Mouse (Mus musculus) embryonic facial prominence, embryonic 11.5 days (tissue): ENCODE data around the gene Ascc2. TPM values are rescaled to one million over a fixed set of nuclear protein-coding genes. Genes with fewer than 3 reads are reported as not detected.
"Not testable (repeated sequence)": the region's sequence is repeated elsewhere in the genome, so short reads cannot be mapped to it uniquely, and the experiment has no call there.

Experiments used
- ATAC-seq: fragments of 200-750 bp; cut with Nextera tagmentation; replicated peaks from 2 replicates; pipeline ENCODE4 v1.8.0; 2017; ENCODE audit warnings: low read depth; ENCODE audit not compliant: insufficient number of reproducible peaks, low FRiP score, low TSS enrichment
- DNase-seq: peaks from one replicate; pipeline ENCODE4 v3.0.0-alpha.2; 2015; ENCODE audit warnings: low spot score
- H3K27ac ChIP-seq: fragments of 300-500 bp; sonication (generic); replicated peaks from 2 replicates; pipeline ENCODE4 v1.5.1; 2014; ENCODE audit warnings: mild to moderate bottlenecking, low read depth, low read length, control low read depth
- H3K27me3 ChIP-seq: fragments of 300-500 bp; sonication (generic); 2 replicates; pipeline ENCODE4 v1.6.1; 2014; ENCODE audit warnings: mild to moderate bottlenecking, low read length, moderate library complexity, mixed read lengths; ENCODE audit not compliant: control insufficient read depth, insufficient read depth
- H3K36me3 ChIP-seq: fragments of 300-500 bp; sonication (generic); replicated peaks from 2 replicates; pipeline ENCODE4 v1.6.1; 2014; ENCODE audit warnings: low read depth, mild to moderate bottlenecking, low read length, moderate library complexity, mixed read lengths; ENCODE audit not compliant: control insufficient read depth, insufficient read depth
- H3K4me1 ChIP-seq: fragments of 300-500 bp; sonication (generic); 2 replicates; pipeline ENCODE4 v1.6.1; 2014; ENCODE audit warnings: low read length, mixed read lengths; ENCODE audit not compliant: control insufficient read depth, insufficient read depth
- H3K4me2 ChIP-seq: fragments of 300-500 bp; sonication (generic); 2 replicates; pipeline ENCODE4 v1.6.1; 2014; ENCODE audit warnings: low read depth, mild to moderate bottlenecking, control low read depth, low read length, moderate library complexity
- H3K4me3 ChIP-seq: fragments of 300-500 bp; sonication (generic); 2 replicates; pipeline ENCODE4 v1.5.1; 2014; ENCODE audit warnings: low read depth, low read length, control low read depth
- H3K9ac ChIP-seq: fragments of 300-500 bp; sonication (generic); replicated peaks from 2 replicates; pipeline ENCODE4 v1.6.1; 2014; ENCODE audit warnings: mild to moderate bottlenecking, control low read depth, low read length
- H3K9me3 ChIP-seq: fragments of 300-500 bp; sonication (generic); replicated peaks from 2 replicates; pipeline ENCODE4 v1.6.1; 2016; ENCODE audit warnings: mild to moderate bottlenecking, low read length, inconsistent platforms, mixed read lengths; ENCODE audit not compliant: control insufficient read depth
- WGBS: fragments of 180-500 bp; shearing (Covaris S2); extraction: QIAGEN DNeasy Blood & Tissue Kit; methylation state at CpG from one replicate; pipeline ENCODE4 v1.1.7; 2014; 5-methylcytosine and 5-hydroxymethylcytosine counted together
- polyA plus RNA-seq: library from polyadenylated mRNA; unstranded; fragments of >200 nt; fragmentation: Nextera tagmentation; extraction: Ambion mirVana; gene quantifications from 2 replicates; pipeline ENCODE4 v1.2.1, GENCODE M21; 2014

The Ascc2 gene
- polyA plus RNA-seq, 1 experiment from 2014 or later = 37.0 TPM

GRCm38 (mm10) chr11:4636782-4637342, 685 bp upstream of the Ascc2 start:
- H3K9me3 ChIP-seq = no peaks in the 10 kb centered on the region
- no peak overlapping the region for H3K4me3 ChIP-seq
- ATAC-seq (no peak), DNase-seq (no peak)
- H3K27me3 ChIP-seq = no peaks in the 10 kb centered on the region
- WGBS = 54% methylated on average over 5 of the region's 5 CpGs
- H3K27ac ChIP-seq = no peak overlapping the region
- H3K9ac ChIP-seq = no peak overlapping the region
- no peaks in the 10 kb centered on the region for H3K4me1 ChIP-seq
- peak overlapping the region; percentile 54; the same call in 1 of the 2 replicates for H3K4me2 ChIP-seq
- no peaks in the 10 kb centered on the region for H3K36me3 ChIP-seq

DNA sequence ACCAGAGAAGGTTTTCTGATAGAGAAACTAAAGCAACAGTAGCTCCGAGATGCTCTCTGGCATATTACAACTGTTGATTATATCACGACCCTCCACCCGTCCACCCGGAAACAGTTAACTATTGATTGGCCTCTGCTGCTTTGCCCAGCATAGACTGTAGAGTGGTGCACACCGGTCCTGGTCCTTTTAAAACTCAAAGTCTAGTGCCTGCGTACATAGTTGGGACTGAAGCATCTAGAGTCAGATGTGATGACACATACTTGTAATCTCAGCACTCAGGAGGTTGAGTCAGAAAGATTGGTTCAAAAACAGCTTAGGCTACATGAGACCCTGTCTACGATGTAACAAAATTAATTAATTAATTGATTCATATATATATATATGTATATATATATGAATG, 714 bp downstream of the Ascc2 start:
- Histone ChIP-seq H3K4me1 (no peaks in the 10 kb centered on the region), H3K4me2 (peak overlapping the region; percentile 54), H3K9me3 (no peaks in the 10 kb centered on the region), H3K27ac (no peak overlapping the region), H3K4me3 (peak overlapping the region; percentile 82), H3K27me3 (no peaks in the 10 kb centered on the region), H3K9ac (peak overlapping the region; percentile 80), H3K36me3 (no peaks in the 10 kb centered on the region)
- 28% methylated on average over 7 of the region's 7 CpGs for WGBS
- no peak for DNase-seq
- 0 out of 2 replicates have a peak, but pooled peaks have one; percentile 42 for ATAC-seq

- H3K9ac ChIP-seq = no peak overlapping the region
- no peak overlapping the region for H3K4me2 ChIP-seq
- H3K4me1 ChIP-seq = no peaks in the 10 kb centered on the region
- no peaks in the 10 kb centered on the region for H3K27me3 ChIP-seq
- DNase-seq (no peak), ATAC-seq (no peak)
- no peak overlapping the region for H3K4me3 ChIP-seq
- H3K27ac ChIP-seq = no peak overlapping the region
- H3K36me3 ChIP-seq = no peaks in the 10 kb centered on the region
- no peaks in the 10 kb centered on the region for H3K9me3 ChIP-seq
Measured at GRCm38 (mm10) chr11:4641185-4641584, 3.6 kb downstream of the Ascc2 start.

DNA sequence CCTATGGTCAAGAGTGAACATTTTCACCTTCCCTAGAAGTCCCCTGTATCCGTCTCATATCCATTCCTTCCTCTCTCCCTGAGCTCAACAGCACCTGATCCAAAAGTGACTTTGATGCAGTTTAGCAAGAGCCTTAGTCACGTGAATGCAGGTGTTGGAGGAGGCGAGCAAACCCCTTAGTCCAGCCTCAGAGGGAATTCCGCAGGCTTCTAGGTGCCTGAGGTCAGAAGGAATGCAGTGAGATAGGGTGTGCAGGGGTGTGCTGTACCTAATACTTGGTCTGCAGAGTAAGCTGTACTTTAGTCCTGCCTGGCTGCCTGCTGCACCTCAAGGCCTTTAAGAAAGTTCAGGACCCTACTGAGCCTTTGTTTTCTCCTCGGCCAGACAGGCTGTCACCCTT, 6.2 kb downstream of the Ascc2 start:
- H3K4me2 ChIP-seq = no peak overlapping the region
- H3K9ac ChIP-seq = no peak overlapping the region
- peaks cover 2% of the 10 kb centered on the region; the same call in 1 of the 2 replicates for H3K36me3 ChIP-seq
- H3K9me3 ChIP-seq = no peaks in the 10 kb centered on the region
- H3K4me1 ChIP-seq = no peaks in the 10 kb centered on the region
- no peak overlapping the region for H3K27ac ChIP-seq
- no peaks in the 10 kb centered on the region for H3K27me3 ChIP-seq
- WGBS = 63% methylated on average over 5 of the region's 5 CpGs
- no peak for DNase-seq
- no peak for ATAC-seq
- no peak overlapping the region for H3K4me3 ChIP-seq

GRCm38 (mm10) chr11:4645180-4645579, 7.6 kb downstream of the Ascc2 start:
- 86% methylated on average over 4 of the region's 6 CpGs for WGBS
- ATAC-seq, H3K27me3 ChIP-seq, H3K9ac ChIP-seq, DNase-seq, H3K36me3 ChIP-seq, H3K4me3 ChIP-seq, H3K9me3 ChIP-seq, H3K27ac ChIP-seq, H3K4me1 ChIP-seq, H3K4me2 ChIP-seq: not testable (repeated sequence)

DNA sequence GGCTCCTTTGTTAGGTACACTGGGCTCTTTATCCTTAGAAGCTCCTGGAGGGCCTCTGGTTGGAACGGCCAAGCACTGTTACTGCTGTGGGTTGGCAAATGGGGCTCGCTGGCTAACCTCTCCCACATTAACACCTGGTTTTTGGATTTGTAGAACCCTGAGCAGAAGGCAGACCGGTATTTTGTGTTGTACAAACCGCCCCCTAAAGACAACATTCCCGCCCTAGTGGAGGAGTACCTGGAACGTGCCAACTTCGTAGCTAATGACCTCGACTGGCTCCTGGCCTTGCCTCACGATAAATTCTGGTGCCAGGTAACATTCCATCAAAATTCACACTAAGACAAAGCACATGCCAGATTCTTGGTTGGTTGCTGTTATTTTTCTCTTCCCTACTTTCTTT, 8.9 kb downstream of the Ascc2 start:
- Histone ChIP-seq H3K4me2 (no peak overlapping the region), H3K9ac (no peak overlapping the region), H3K36me3 (peaks cover 5% of the 10 kb centered on the region), H3K27ac (no peak overlapping the region), H3K4me3 (no peak overlapping the region), H3K27me3 (no peaks in the 10 kb centered on the region), H3K4me1 (no peaks in the 10 kb centered on the region), H3K9me3 (no peaks in the 10 kb centered on the region)
- ATAC-seq (no peak), DNase-seq (no peak)
- WGBS = 88% methylated on average over 9 of the region's 9 CpGs

- ATAC-seq = no peak
- no peak overlapping the region for H3K9ac ChIP-seq
- WGBS = 90% methylated on average over 1 of the region's 1 CpGs
- H3K4me1 ChIP-seq = no peaks in the 10 kb centered on the region
- no peak for DNase-seq
- H3K9me3 ChIP-seq = no peaks in the 10 kb centered on the region
- no peaks in the 10 kb centered on the region for H3K27me3 ChIP-seq
- no peak overlapping the region for H3K27ac ChIP-seq
- H3K4me3 ChIP-seq = no peak overlapping the region
- no peak overlapping the region for H3K4me2 ChIP-seq
- H3K36me3 ChIP-seq = no peaks in the 10 kb centered on the region; the same call in 1 of the 2 replicates
Measured at GRCm38 (mm10) chr11:4659818-4660217, 22.3 kb downstream of the Ascc2 start.

GRCm38 (mm10) chr11:4660309-4661025, 22.9 kb downstream of the Ascc2 start:
- no peaks in the 10 kb centered on the region; the same call in 1 of the 2 replicates for H3K36me3 ChIP-seq
- H3K4me3 ChIP-seq = no peak overlapping the region
- no peak overlapping the region for H3K4me2 ChIP-seq
- DNase-seq = no peak
- ATAC-seq = no peak
- H3K27me3 ChIP-seq = no peaks in the 10 kb centered on the region
- H3K9me3 ChIP-seq = no peaks in the 10 kb centered on the region
- H3K9ac ChIP-seq = no peak overlapping the region
- H3K4me1 ChIP-seq = no peaks in the 10 kb centered on the region
- 84% methylated on average over 7 of the region's 7 CpGs for WGBS
- no peak overlapping the region for H3K27ac ChIP-seq
